Mouse (Mus musculus) monocyte, adult 5-6 weeks (primary cell): ENCODE results near the gene Adcy10. TPM values are rescaled to one million over a fixed set of nuclear protein-coding genes. Genes with fewer than 3 reads are reported as not detected.

Experiments used
- ATAC-seq: fragments of 153-309, 156-312 bp; replicated peaks from 2 replicates; pipeline ENCODE4 v1.8.0; 2017; ENCODE audit warnings: mild to moderate bottlenecking; ENCODE audit not compliant: low TSS enrichment, insufficient number of reproducible peaks, severe bottlenecking, poor library complexity, low FRiP score
- total RNA-seq: library from RNA; stranded (forward); fragments of 200-1000, 200-491, 200-594 nt; gene quantifications from 3 replicates; pipeline ENCODE4 v1.2.3, GENCODE M21; 2017

The Adcy10 gene
- total RNA-seq, 1 experiment from 2014 or later: 1.8 TPM

- no peak for ATAC-seq
These were observed 21.3 kb downstream of the Adcy10 start for GRCm38 (mm10) chr1:165506303-165506702.

- no peak for ATAC-seq
These were observed 25.2 kb downstream of the Adcy10 start for GRCm38 (mm10) chr1:165510161-165510560.

- no peak for ATAC-seq
These were observed 35.7 kb downstream of the Adcy10 start for GRCm38 (mm10) chr1:165520716-165521115.

GRCm38 (mm10) chr1:165536079-165536675 is 51.2 kb downstream of the Adcy10 start:
- no peak for ATAC-seq

GRCm38 (mm10) chr1:165537241-165537807 is 52.3 kb downstream of the Adcy10 start:
- ATAC-seq: no peak

- no peak for ATAC-seq
These were observed 71.7 kb downstream of the Adcy10 start for GRCm38 (mm10) chr1:165556711-165557110.

- no peak for ATAC-seq
These were observed 74.1 kb downstream of the Adcy10 start for GRCm38 (mm10) chr1:165559073-165559472.

GRCm38 (mm10) chr1:165565283-165565682 is 80.3 kb downstream of the Adcy10 start:
- ATAC-seq: no peak

- no peak for ATAC-seq
These were observed 82.5 kb downstream of the Adcy10 start for GRCm38 (mm10) chr1:165567466-165567865.

- no peak for ATAC-seq
These were observed 91.0 kb downstream of the Adcy10 start for GRCm38 (mm10) chr1:165576005-165576404.

GRCm38 (mm10) chr1:165576459-165577112 is 91.6 kb downstream of the Adcy10 start:
- no peak for ATAC-seq

GRCm38 (mm10) chr1:165579332-165579731 is 94.3 kb downstream of the Adcy10 start:
- ATAC-seq: no peak

- no peak for ATAC-seq
These were observed 96.3 kb downstream of the Adcy10 start for GRCm38 (mm10) chr1:165581255-165581654.

GRCm38 (mm10) chr1:165583529-165584184 is 98.7 kb downstream of the Adcy10 start:
- ATAC-seq: peak; percentile 92

- ATAC-seq: no peak
These were observed 100.6 kb downstream of the Adcy10 start for GRCm38 (mm10) chr1:165585389-165586104.

- ATAC-seq: no peak
These were observed 101.4 kb downstream of the Adcy10 start for GRCm38 (mm10) chr1:165586366-165586765.

- no peak for ATAC-seq
These were observed 102.9 kb downstream of the Adcy10 start for GRCm38 (mm10) chr1:165587845-165588244.

- ATAC-seq: no peak
These were observed 104.5 kb downstream of the Adcy10 start for GRCm38 (mm10) chr1:165589280-165590048.
